Mouse (Mus musculus) adrenal gland, adult (tissue): ENCODE data around the gene Slc35b4.

Experiments used
- DNase-seq, 2 experiments: peaks; one replicate each; pipeline ENCODE4 v3.0.0; 2022 to 2023; ENCODE audit warnings: low spot score in 1 of 2; ENCODE audit not compliant: inconsistent age in 2 of 2

Gene Slc35b4

DNA sequence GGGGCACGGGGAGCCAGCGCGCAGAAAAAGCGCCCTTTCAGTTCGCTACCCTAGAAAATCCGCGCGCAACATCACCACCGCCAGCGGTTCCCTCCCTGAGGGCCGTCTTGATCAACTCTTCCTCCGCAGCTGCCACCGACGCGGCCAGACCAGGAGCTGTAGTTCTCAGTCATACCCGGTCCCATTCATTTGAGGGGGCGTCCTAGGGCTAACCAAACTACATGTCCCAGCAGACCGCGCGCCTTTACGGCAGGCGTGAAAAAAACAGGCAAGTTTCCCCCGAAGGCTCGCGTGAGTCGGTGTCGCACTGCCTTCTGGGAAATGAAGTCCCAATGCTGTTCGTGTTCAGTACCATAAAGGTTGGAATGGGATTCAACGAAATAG is at the start of gene Slc35b4:
TSS of gene Slc35b4 (minus strand) at position 248 of the 384 bp plus-strand sequence.
- DNase-seq, result peak; percentile 95 to 97

DNA sequence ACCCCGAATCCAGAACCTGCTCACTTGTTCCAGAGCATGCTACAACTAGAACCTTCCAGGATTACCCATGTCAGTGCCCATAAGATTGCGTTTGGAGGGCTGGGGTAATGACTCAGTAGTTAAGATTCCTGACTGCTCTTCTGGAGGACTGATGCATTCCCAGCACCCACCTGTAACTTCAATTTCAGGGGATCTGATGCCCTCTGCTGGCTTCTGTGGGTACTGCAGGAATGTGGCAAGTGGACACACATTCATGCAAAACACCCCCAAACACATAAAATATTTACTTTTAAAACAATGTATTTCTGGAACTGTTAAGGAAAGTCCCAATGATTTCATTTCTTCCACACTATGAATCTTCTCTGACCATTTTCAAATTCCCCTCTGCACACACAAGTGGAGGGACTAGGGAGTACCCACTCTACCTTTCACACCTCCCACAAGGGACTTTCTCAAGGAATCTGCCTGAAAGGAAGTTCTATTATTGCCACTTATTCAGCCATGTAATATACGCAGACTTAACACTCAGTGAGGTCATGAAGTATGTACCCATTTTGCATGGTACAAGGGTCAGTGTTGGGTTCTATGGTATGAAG is 48.2 kb upstream of the Slc35b4 start:
- DNase-seq, result no peak

DNA sequence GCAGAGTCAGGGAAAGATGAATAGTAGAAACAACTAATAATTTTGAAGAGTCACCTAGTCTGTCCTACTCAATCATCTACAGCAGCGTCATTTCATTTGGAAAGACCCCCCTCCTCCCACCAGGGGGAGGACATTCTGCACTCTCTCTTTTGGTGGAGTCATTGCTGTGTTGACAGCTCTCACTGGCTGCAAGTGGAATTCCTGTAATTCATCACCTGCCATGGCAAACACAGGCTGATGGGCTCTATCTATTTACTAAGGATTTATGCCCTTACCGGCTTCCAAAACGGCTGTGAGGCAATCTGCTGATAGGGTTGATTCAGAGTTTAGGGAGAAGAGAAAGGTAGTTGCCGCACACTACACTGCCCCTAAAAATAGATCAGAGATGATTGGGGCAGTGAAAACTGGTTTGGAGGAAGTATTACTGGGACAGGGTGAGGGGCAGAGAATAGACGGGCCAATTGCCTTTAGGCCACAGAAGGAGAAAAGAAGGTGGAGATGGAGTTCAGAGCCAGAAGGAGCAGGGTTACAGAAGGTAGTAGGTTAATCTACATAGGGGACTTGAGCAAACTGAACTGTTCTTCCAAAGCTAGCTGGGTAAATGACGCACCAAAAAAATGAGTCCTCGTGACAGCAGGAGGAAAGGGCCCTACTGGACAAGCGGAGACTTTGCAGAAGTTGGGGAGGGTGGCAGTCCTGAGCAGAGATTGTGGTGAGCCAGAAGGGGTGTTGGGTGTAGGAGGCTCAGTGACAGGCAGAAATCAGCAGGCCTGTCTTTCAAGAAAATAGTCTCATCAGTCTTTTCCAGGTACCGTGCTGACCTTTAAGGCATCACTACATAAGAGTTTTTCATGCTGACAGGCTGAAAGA is 39.8 kb upstream of the Slc35b4 start:
- DNase-seq, result no peak

DNA sequence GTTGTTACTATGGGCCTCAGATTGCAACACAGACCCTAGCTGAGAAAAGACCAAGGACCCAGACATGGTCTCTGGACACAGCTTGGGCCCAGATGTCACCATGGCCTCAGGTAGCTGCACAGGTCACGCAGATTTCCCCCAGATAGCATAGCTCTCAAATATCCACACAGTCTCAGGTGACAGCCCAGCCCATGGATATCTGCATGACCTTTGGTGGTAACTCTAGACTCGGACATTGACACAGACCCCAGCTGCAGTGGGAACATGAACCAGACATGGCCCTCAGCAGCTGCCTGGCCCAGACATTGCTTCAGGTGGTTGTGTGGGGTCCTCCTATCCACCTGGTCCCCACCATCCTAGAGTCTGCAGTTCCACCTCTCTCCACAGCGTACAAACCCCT is 28.8 kb upstream of the Slc35b4 start:
- no peak for DNase-seq

DNA sequence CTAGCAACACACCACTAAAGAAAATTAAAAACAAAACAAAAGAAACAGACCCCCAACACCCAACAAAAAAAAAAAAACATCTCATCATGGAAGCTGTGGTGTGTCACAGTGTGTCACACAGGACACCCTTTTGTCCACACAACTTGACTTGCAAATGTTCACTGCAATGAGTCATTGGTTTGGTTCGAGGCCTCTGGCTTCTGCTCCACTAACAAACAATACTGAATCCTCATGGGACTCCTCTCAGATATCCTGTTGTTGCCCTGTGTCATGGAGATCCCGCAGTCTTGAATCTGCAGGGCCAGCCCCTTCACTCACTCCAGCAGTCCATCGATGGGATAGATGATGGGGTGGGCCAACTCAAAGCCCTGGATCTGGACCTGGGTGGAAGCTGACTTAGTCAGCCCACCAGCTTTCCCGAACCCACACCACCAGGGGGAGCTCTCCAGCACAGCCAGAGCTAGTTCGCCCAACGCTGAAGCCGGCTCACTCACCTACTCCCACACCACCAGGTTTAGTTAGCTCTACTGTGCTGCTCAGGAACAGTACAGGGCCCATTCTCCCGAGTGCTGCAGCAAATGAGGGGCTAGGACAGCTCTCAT is 28.2 kb upstream of the Slc35b4 start:
- DNase-seq, result peak; percentile 15 to 64

DNA sequence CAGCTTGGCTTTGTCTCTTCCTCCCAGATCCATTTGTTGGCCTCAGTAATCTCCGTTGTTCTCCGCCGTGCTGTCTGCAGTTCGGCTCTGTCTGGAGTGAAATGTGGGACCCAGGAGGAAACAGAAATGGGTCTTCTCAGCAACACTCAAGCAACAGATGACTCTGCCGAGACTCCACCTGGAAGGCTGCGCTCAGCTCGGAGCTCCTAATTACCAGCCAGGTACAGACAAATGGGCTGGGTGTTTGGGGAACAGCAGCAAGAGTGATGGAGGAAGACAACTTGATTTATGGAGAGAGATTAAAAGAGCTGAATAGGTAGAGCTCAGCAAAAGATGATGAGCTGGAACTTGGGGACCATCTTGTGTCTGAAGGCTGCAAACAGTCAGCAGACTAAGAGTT is 26.6 kb upstream of the Slc35b4 start:
- no peak for DNase-seq

DNA sequence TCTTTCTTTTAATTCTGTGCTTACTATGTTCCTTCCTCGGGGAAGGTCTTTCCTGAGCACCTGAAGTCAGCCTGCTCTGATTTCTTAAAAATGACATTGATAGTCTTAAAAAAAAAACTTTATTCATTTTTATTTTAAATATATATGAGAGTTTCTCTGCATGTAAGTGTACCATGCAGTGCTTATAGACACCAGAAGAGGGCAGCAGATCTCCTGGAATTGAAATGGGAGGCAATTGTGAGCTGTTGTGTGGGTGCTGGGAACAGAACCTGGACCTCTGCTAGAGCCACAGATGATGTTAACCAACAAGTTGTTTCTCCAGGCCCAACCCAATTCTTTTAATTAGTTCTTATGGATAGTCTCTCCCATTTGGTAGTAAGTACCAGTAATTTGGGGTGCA is 18.1 kb upstream of the Slc35b4 start:
- DNase-seq, result no peak

DNA sequence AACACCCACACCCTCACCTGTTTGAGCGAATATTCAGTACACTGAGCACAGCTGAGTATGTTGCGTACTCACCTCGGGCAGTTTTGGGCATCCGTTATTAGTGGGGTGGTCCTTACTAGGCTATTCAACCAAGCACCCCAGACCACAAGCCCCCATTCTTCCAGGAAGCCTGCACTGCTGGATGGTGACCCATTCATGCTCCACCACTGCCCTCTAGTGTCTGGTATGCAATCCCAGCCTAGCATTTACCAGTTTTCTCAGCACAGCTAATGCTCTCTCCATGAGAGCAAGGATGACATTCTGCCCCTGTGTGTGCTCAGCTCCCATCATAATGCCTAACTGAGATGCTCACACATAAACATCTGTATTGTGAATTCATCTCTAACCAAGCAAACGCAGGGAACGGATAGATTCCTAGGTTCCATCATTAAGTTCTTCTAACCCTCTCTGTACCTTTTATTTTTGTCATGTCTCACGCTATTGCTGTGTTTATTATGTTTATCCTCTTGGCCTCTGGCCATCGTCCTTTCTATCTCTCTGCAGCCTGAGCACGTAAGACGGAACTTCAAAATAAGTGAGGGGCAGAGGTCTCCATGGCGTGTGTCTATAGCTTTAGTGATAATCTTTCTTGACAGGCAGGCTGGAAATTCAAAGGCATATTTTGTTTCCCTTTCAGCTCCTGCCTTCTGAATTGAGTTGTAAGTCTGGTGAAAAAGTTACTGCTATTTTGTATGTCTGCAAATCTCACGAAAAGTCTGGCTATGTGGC is 17.0 kb upstream of the Slc35b4 start:
- peak; percentile 33 to 81 for DNase-seq

DNA sequence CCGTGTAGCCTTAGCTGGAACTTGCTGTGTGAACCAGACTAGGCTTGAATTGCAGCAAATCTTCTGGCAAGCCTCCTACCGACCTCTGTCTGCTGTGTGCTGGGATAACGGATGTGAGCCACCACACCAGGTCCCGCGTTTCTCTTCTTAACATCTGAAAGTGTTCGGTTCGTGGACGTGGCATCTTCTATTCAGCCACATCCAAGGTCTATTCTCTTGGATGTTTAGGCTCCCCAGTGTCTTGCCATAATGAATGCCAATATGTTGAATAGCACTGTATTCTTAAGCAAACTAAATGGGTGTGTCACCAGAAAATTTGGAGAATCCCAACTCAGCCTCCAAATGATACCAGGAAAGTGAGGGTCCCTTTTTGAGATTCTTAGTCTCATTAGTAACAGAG is 14.5 kb upstream of the Slc35b4 start:
- DNase-seq, result no peak

DNA sequence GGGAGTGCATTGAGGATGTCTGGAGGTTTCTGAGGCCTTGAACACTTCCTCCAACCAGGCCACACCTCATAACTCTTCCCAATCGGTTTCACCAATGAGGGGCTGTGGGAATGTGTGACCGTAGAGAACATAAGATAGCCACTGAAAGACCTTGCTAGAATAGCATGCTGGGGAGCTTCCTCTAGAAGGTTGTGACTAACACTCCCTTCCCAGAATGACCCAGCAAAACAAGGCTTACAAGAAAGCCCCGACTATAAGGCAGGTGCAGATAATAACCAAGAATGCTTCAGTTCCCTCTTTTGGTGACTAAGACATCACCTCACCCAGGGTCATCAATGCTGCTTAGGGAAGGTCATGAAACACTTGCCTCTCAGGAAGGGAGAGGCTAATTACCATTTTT is 12.6 kb upstream of the Slc35b4 start:
- DNase-seq, result no peak

DNA sequence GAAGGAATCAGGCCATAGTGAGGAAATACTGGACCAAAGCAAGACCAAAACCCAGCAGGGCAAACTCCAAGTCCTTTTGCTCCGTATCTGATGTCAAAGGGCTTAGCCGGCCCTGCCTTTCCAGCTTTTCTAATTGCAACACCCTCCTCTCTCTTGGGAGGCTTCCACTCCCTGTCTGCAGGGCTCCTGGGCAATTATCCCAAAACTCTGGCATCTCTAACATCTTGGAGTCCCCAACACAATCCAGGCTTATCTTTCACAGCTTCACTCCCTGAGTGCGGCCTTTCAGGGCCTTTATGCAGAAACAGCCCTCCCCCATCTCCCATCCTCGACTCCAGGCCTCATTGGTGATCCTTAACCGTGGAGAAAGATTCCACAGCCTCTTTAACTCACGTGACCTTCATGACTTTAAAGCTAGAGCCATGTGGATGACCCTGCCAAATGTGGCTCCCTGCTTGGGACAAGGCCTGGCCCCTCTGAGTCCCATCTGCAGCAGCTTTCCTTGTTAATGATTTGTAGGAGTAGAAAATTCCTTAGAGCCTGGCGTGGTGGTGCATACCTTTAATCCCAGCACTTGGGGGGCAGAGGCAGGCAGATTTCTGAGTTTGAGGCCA is 11.2 kb upstream of the Slc35b4 start:
- DNase-seq, result peak in 1 of 2 experiments; percentile 48

DNA sequence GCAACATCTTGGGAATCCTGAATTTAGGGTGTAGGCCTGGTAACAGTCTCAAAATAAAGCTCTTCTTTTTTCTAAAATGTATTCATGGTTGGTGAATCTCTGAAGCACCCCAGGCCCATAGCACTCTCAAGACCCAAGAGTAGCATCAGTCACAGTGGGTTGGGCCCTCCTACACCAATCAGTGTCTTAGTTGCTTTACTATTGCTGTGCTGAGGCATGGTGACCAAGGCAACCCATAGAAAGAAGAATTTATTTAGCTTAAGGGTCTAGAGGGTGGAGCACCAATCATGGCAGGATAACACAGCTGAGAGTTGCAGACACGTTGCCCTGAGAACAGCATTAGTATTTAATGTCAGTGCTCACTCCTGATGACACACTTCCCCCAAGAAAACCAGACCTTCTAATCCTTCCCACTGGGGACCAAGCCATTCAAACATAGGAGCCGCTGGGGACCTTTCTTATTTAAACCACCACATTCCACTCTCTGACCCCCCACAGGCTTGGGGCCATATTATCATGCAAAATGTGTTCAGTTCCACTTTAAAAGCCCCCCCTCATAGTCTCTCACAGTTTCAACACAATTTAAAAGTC is 10.5 kb upstream of the Slc35b4 start:
- DNase-seq, result no peak

DNA sequence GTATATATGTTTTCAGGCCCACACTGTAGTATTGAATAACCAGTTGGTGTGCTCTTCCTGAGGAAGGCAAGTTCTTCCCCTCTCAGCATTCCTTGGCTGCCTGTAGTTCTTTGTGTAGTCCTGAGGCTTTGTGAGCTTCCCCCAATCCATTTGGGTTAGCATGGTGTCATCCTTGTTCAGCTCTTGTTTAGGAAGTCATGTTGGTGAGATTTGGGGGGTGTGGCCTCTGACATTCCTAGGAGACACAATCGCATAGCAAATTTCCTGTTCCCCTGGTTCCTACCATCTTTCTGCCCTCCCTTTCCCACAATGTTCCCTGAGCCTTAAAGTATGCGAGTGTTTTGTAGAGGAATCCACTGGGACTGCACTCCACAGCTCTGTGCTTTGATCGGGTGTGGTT is 6.4 kb upstream of the Slc35b4 start:
- no peak for DNase-seq

DNA sequence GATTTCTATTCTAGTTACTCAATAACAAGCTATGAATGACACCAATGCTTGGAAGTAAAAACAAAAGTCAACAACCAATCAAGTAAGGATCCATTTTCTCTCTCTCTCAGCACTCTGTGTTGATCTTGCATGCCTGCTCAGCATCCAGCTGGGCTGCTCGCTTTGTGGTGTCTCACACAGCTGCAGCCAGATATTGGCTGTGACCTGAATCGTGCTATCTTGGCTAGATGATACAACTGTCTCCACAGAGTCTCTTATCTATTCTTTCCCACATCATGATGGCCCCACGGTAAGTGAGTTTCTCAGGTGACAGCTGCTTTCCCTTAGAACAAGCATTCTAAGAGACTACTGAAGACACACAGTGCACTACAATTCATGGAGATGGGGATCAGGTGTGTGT is 5.0 kb upstream of the Slc35b4 start:
- no peak for DNase-seq

DNA sequence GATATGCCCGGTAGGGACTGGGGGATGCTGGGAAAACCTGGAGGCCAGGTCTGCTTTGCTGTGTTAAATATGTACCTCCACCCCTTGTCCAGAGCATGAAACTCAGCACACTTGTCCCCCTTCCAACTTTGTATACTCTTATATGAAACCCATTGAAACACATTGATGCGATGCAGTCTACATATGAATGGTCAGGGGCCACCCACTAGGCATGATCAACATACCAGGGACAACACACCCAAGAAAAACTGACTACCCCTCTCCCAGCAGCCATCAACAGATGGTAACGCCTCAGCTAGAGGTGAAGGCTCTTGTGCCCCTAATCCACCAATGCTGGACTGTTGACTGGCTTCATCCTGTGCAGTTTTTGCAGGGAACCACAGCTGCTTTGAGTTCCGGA is 3.0 kb upstream of the Slc35b4 start:
- DNase-seq, result no peak

DNA sequence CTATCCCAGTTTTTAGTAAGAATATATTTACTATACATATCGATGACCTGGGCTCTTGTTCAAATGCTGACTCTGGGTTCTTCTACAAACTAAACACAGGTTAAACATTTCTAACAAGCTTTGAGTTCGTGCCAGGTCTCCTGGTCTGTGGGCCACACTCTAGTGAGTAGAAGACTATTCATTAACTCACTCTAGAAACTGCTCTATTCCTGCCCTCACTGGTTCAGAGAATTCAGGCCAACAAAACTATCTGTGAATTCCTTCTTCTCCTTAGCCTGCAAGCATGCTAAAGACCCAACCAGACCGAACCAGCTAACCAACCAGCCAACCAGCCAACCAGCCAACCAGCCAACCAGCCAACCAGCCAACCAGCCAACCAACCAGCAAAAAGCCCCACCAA is 2.1 kb upstream of the Slc35b4 start:
- DNase-seq, result no peak

DNA sequence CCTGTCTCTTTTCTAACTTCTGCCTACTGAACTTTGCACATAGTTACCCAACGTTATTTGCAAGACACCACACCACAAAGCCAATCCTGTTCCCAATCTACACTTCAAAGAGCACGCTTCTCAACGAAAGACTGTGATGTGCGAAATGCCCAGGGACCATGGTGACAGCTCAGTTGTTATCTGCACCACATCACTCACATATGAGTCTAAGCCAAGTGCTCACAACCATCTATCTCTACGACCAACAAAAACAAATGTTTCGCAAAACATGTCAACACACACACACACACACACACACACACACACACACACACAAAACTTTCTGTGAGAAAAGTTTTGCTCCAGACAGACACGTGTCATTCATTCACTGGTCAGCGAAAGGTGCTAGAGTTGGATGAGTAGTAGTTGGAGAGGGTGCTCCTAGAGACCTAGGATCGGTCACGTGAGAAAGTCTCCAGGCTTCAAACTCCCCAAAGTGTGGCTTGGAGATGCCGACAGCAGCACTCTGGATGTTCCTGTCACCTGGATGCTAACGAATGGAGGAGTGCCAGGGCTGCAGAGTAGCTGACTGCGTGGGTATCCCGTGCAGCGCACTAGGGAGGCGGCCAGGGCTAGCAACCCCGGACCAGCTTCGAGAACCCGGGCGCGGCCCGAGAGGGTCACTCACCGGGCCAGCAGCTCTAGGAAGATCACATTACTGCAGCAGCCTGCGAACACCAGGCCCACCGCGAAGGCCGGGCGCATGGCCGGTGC is 624 bp downstream of the Slc35b4 start:
- DNase-seq, result peak; percentile 16 to 43

DNA sequence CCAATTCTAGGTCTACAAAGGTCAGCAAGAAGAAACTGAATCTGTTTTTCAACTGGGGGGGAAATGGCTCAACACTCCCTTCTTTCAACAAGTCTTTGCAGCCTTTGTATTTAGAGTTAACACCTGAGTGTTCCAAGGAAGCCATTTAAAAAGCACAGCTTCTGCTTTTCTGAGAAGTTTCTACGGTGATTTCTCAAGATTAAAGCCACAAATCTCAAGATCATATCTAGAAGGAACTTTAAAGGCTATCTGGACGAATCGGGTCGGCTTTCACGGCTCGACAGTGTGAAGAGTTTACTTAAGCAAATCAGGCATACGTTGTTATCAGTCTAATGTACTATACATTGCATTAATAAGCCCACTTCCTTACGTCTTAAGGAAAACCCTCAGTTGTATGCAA is 2.2 kb downstream of the Slc35b4 start:
- no peak for DNase-seq

DNA sequence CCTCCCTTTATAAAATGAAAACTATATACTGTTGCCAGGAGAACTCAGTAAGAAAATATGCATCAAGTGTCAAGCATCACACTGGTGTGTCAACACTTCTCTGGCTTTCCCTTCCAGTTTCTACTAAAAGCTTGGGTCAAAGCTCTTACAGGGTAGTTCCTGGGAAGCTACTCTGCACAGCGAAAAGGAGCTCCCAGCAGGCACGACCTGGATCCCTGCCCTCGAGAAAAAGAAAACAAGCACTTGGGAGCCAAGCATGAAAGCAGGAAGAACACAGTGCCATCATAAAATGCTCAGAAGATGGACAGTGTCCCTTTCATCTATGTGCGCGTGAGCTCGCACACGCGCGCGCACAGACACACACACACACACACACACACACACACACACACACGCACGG is 3.7 kb downstream of the Slc35b4 start:
- no peak for DNase-seq
